Mouse (Mus musculus): ENCODE results near the gene Carns1. TPM values are rescaled to one million over a fixed set of nuclear protein-coding genes. Genes with fewer than 3 reads are reported as not detected.

The Carns1 gene
- total and polyA plus RNA-seq, 3 experiments, result 0.63 to 0.81 TPM; not detected in 1

- no peak within 1 kb of the TSS for H3K9ac ChIP-seq (ENCODE audit: control insufficient read depth, low read depth, low read length, poor library complexity, severe bottlenecking)
- H3K4me3 ChIP-seq (ENCODE audit: control insufficient read depth in 1 of 2, insufficient read depth in 1 of 2, low read depth in 2 of 2, low read length in 2 of 2), result no peak within 1 kb of the TSS
- H3K4me1 ChIP-seq (ENCODE audit: control insufficient read depth in 1 of 2, insufficient read depth in 2 of 2, low read length in 2 of 2), result no peaks in the 10 kb centered on the region
- H3K27me3 ChIP-seq (ENCODE audit: control insufficient read depth in 1 of 2, insufficient read depth in 2 of 2, low read length in 2 of 2), result no peaks in the 10 kb centered on the region; a peak in 1 of 4 replicates
- H3K9me3 ChIP-seq (replicated peaks; ENCODE audit: insufficient read depth, low read length), result no peaks in the 10 kb centered on the region
- DNase-seq (ENCODE audit: low read depth, low spot score), result no peak
- no peak within 1 kb of the TSS for H3K27ac ChIP-seq (ENCODE audit: control insufficient read depth, low read depth, low read length)
- TF ChIP-seq MAZ (IDR thresholded peaks at IDR 0.05; ENCODE audit: low read depth, low read length) (no peak), NRF1 (IDR thresholded peaks at IDR 0.05; ENCODE audit: insufficient read depth, low read depth, low read length, poor library complexity, severe bottlenecking) (no peak), MAFK (IDR thresholded peaks at IDR 0.05; ENCODE audit: borderline replicate concordance, low read depth, low read length) (no peak), RAD21 (IDR thresholded peaks at IDR 0.05; ENCODE audit: low read depth, low read length) (no peak), ZNF384 (IDR thresholded peaks at IDR 0.05; ENCODE audit: low read depth, low read length) (no peak), TCF12 (IDR thresholded peaks at IDR 0.05; ENCODE audit: low read depth, low read length) (no peak), GABPA (IDR thresholded peaks at IDR 0.05; ENCODE audit: low read depth, low read length) (no peak), NELFE (IDR thresholded peaks at IDR 0.05; ENCODE audit: low read depth, low read length) (no peak), CHD1 (IDR thresholded peaks at IDR 0.05; ENCODE audit: low read depth, low read length) (no peak), MYC (IDR thresholded peaks at IDR 0.05; ENCODE audit: low read depth, low read length) (no peak), HCFC1 (IDR thresholded peaks at IDR 0.05; ENCODE audit: low read depth, low read length) (no peak)
- H3K36me3 ChIP-seq (ENCODE audit: control insufficient read depth in 1 of 2, insufficient read depth in 2 of 2, low read length in 2 of 2), result no peaks in the 10 kb centered on the region
- no peaks in the 10 kb centered on the region for H3K79me2 ChIP-seq (ENCODE audit: control insufficient read depth, insufficient read depth, low read length, poor library complexity)
These were observed 35.8 kb downstream of the Carns1 start, which contains the start of gene Gpr152 for GRCm38 (mm10) chr19:4139446-4139845. Gene Gpr152, plus strand, starts transcription at chr19:4139787.

GRCm38 (mm10) chr19:4137913-4138312, 37.4 kb downstream of the Carns1 start:
- TF ChIP-seq JUND (IDR thresholded peaks at IDR 0.05; ENCODE audit: low read depth, low read length), result no peak
- TF ChIP-seq SIN3A (IDR thresholded peaks at IDR 0.05; ENCODE audit: low read length), result no peak
- no peak for TF ChIP-seq KAT2A (conservative IDR thresholded peaks at IDR 0.05; ENCODE audit: low read depth, low read length)
- TF ChIP-seq TAL1 (IDR thresholded peaks at IDR 0.05; ENCODE audit: low read length), result no peak
- no peak for TF ChIP-seq NRF1 (IDR thresholded peaks at IDR 0.05; ENCODE audit: insufficient read depth, low read depth, low read length, poor library complexity, severe bottlenecking)
- no peak for TF ChIP-seq CHD2 (IDR thresholded peaks at IDR 0.05; ENCODE audit: low read length)
- TF ChIP-seq ZC3H11A (IDR thresholded peaks at IDR 0.05; ENCODE audit: low read depth, low read length), result no peak
- no peak for TF ChIP-seq POLR2AphosphoS5 (IDR thresholded peaks at IDR 0.05; ENCODE audit: borderline replicate concordance, low read depth, low read length)
- no peak for TF ChIP-seq MAX (IDR thresholded peaks at IDR 0.05; ENCODE audit: low read length)
- TF ChIP-seq ETS1 (IDR thresholded peaks at IDR 0.05; ENCODE audit: low read depth, low read length), result no peak
- no peak for TF ChIP-seq CHD1 (IDR thresholded peaks at IDR 0.05; ENCODE audit: low read depth, low read length)
- no peak for TF ChIP-seq E2F4 (IDR thresholded peaks at IDR 0.05; ENCODE audit: borderline replicate concordance, low read depth, low read length)
- no peak for TF ChIP-seq POLR2A (IDR thresholded peaks at IDR 0.05; ENCODE audit: control insufficient read depth in 1 of 2, insufficient read depth in 1 of 2, low read depth in 1 of 2, low read length in 2 of 2, poor library complexity in 1 of 2)
- no peak for TF ChIP-seq MYB (IDR thresholded peaks at IDR 0.05; ENCODE audit: low read depth, low read length)
- no peak overlapping the region for H3K27ac ChIP-seq (ENCODE audit: control insufficient read depth, low read depth, low read length)
- no peak overlapping the region for H3K4me3 ChIP-seq (ENCODE audit: control insufficient read depth in 1 of 2, insufficient read depth in 1 of 2, low read depth in 2 of 2, low read length in 2 of 2)
- no peaks in the 10 kb centered on the region for H3K36me3 ChIP-seq (ENCODE audit: control insufficient read depth in 1 of 2, insufficient read depth in 2 of 2, low read length in 2 of 2)
- H3K9me3 ChIP-seq (replicated peaks; ENCODE audit: insufficient read depth, low read length), result no peaks in the 10 kb centered on the region
- no peaks in the 10 kb centered on the region for H3K4me1 ChIP-seq (ENCODE audit: control insufficient read depth in 1 of 2, insufficient read depth in 2 of 2, low read length in 2 of 2)
- H3K27me3 ChIP-seq (ENCODE audit: control insufficient read depth in 1 of 2, insufficient read depth in 2 of 2, low read length in 2 of 2), result no peaks in the 10 kb centered on the region; a peak in 1 of 4 replicates
- H3K79me2 ChIP-seq (ENCODE audit: control insufficient read depth, insufficient read depth, low read length, poor library complexity), result no peaks in the 10 kb centered on the region
- no peak overlapping the region for H3K9ac ChIP-seq (ENCODE audit: control insufficient read depth, low read depth, low read length, poor library complexity, severe bottlenecking)
- DNase-seq (ENCODE audit: low read depth, low spot score), result no peak

All from MEL (cell line).